Mouse (Mus musculus): Measurements from ENCODE around the gene Rasgef1b.

DNA sequence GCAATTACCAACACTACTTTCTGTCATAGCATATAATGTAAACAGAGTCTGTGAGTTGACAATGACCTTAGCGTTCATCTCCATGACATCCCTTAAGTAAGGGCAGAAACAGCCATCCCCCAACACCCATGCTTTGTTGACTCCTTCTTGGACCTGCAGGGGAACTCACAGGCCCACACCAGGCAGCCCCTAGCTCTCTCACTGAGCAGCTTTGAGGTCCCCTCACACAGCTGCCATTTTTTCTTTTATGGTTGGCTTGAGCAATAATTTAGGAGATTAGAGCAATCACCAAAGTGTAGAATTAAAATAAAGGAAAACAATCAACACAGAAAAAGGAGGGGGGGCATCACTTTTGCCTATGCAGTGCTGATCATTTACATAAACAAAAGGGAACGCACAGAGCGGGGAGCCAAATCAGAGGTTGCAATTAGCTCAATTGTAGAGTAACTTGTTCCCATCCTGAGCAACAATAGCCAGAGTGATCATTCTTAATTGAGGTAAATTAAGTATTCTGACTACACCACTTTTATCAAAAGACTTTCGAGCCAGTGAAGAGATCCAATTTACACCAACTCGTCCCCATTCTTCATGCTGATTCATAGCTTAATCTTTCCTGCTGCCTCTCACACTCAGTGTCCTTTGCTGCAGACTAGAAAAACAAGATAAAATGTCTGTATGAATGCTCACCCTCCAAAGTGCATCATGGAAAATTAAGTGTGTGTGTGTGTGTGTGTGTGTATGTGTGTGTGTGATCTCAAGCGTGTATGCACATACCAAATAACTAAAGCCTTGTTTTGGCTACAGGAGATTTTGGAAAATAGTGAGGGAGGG is 184.0 kb downstream of the Rasgef1b start:
- TF ChIP-seq CTCF (IDR thresholded peaks at IDR 0.05; ENCODE audit: insufficient read depth, low read length) (no peak), POLR2A (IDR thresholded peaks at IDR 0.05; ENCODE audit: borderline replicate concordance, extremely low read depth, low read depth, low read length) (no peak)
